Mouse (Mus musculus) limb, embryonic 14.5 days (tissue): Measurements from ENCODE around the gene Cdh4. TPM values are rescaled to one million over a fixed set of nuclear protein-coding genes. Genes with fewer than 3 reads are reported as not detected.

Experiments
- ATAC-seq: fragments of 200-750 bp; cut with Nextera tagmentation; 2 replicates; pipeline ENCODE4 v1.8.0; 2017; ENCODE audit warnings: low read depth, moderate number of reproducible peaks, moderate TSS enrichment; ENCODE audit not compliant: low FRiP score
- DNase-seq: peaks from one replicate; pipeline ENCODE4 v3.0.0-alpha.2; 2015; ENCODE audit warnings: low spot score
- H3K27ac ChIP-seq: fragments of 300-500 bp; sonication (generic); replicated peaks from 2 replicates; pipeline ENCODE4 v1.5.1; 2014; ENCODE audit warnings: low read depth, mild to moderate bottlenecking, low read length, moderate library complexity, mixed read lengths
- H3K27me3 ChIP-seq: fragments of 300-500 bp; sonication (generic); 2 replicates; pipeline ENCODE4 v1.6.1; 2014; ENCODE audit warnings: low read length, mixed read lengths; ENCODE audit not compliant: control insufficient read depth, insufficient read depth
- H3K36me3 ChIP-seq: fragments of 300-500 bp; sonication (generic); 2 replicates; pipeline ENCODE4 v1.6.1; 2014; ENCODE audit warnings: mild to moderate bottlenecking, low read length, moderate library complexity, mixed read lengths; ENCODE audit not compliant: control insufficient read depth, insufficient read depth
- H3K4me1 ChIP-seq: fragments of 300-500 bp; sonication (generic); 2 replicates; pipeline ENCODE4 v1.6.1; 2014; ENCODE audit warnings: antibody characterized with exemption, low read length, mixed read lengths; ENCODE audit not compliant: control insufficient read depth, insufficient read depth
- H3K4me2 ChIP-seq: fragments of 300-500 bp; sonication (generic); replicated peaks from 2 replicates; pipeline ENCODE4 v1.6.1; 2014; ENCODE audit warnings: low read depth, mild to moderate bottlenecking, low read length, moderate library complexity; ENCODE audit not compliant: severe bottlenecking
- H3K4me3 ChIP-seq: fragments of 300-500 bp; sonication (generic); replicated peaks from 2 replicates; pipeline ENCODE4 v1.5.1; 2014; ENCODE audit warnings: low read length
- H3K9ac ChIP-seq: fragments of 300-500 bp; sonication (generic); 2 replicates; pipeline ENCODE4 v1.6.1; 2014; ENCODE audit warnings: mild to moderate bottlenecking, low read depth, low read length, moderate library complexity; ENCODE audit not compliant: severe bottlenecking
- H3K9me3 ChIP-seq: fragments of 300-500 bp; sonication (generic); 2 replicates; pipeline ENCODE4 v1.6.1; 2016; ENCODE audit warnings: low read length; ENCODE audit not compliant: control insufficient read depth
- POLR2A ChIP-seq: fragments of 200-500 bp; IDR thresholded peaks from 2 replicates; pipeline ENCODE4 v1.8.0; 2012; ENCODE audit warnings: inconsistent platforms, mild to moderate bottlenecking, moderate library complexity, borderline replicate concordance; ENCODE audit not compliant: insufficient read depth, insufficient read length; ENCODE audit errors: extremely low read depth
- WGBS: fragments of 180-500 bp; shearing (Covaris S2); extraction: QIAGEN DNeasy Blood & Tissue Kit; methylation state at CpG from one replicate; pipeline ENCODE4 v1.1.7; 2014; 5-methylcytosine and 5-hydroxymethylcytosine counted together
- polyA plus RNA-seq, 2 experiments: library from polyadenylated mRNA; depleted of rRNA in 1 of 2; stranded (reverse) in 1 of 2; unstranded in 1 of 2; fragments of >200 nt; fragmentation: Nextera tagmentation in 1 of 2; extraction: Ambion mirVana in 1 of 2; gene quantifications; 2 replicates each; pipeline versions ENCODE4 v1.2.1 to v1.2.3; 2012 to 2014

Gene Cdh4
- polyA plus RNA-seq, 2 experiments = 7.5 to 9.0 TPM

DNA sequence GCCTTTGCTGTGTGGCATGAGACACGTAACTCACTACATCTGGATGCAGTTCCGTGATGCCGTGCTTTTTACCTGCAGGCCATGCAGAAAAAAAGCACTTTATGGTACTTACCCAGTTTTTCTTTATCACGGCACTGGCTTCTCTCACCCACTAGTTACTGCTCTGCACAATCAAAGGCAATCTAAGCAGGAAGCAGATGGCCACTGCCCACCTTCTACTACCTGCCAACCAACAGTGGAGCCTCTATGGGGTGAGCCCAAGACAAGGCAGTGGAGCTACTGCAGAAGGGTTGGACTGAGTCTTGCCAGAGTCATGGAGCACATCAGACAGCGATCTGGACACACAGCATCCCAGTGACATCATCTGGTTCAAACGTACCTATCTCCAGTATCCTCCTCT lies 481.8 kb downstream of the Cdh4 start:
- Histone ChIP-seq H3K4me2 (no peak overlapping the region), H3K4me3 (no peak overlapping the region), H3K9ac (no peak overlapping the region), H3K27ac (no peak overlapping the region), H3K9me3 (no peaks in the 10 kb centered on the region), H3K4me1 (no peaks in the 10 kb centered on the region), H3K36me3 (peaks cover 72% of the 10 kb centered on the region), H3K27me3 (no peaks in the 10 kb centered on the region)
- no peak for ATAC-seq
- no peak for TF ChIP-seq POLR2A
- WGBS = 83% methylated on average over 6 of the region's 6 CpGs
- no peak for DNase-seq

DNA sequence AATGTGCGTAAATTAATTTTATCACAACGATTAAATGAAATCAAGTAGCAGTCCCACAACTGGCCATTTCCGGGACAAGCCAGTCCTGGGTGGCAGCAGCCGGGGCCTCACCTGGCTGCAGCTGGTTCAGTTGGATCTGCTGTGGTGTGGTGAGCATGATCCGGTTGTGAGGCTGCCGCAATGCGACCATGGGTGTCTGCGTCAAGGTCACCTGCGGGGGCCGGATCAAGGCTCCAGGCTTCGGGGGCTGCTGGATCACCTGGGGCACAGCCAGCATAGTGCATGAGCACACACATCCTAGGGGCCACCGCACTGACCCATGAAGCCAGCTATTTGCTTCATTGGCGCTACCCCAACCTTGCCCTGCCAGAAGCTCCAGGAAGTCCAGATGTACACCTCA lies 486.9 kb downstream of the Cdh4 start:
- Histone ChIP-seq H3K9ac (no peak overlapping the region), H3K9me3 (no peaks in the 10 kb centered on the region), H3K27me3 (no peaks in the 10 kb centered on the region), H3K4me1 (no peaks in the 10 kb centered on the region), H3K36me3 (peaks cover 65% of the 10 kb centered on the region), H3K4me3 (no peak overlapping the region), H3K27ac (no peak overlapping the region), H3K4me2 (no peak overlapping the region)
- no peak for TF ChIP-seq POLR2A
- no peak for DNase-seq
- 90% methylated on average over 13 of the region's 13 CpGs for WGBS
- no peak for ATAC-seq

DNA sequence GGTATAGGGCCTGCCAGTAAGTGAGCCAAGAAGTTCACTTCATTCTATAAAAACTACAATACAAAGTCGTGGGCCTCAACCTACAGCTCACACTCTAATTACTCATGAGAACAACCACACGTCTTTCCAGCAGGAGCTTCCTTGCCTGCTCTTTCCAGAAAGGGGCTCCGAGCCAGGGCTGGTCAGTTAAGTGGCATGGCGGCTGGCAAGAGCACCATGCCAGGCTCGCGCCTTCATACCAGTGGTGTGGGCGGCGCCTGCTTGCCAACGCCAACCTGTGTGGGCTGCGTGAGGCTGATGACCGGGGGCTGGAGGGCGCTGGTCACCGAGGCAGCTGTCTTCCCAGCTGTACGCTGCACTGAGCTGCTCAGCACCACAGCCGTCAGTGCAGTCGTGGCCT lies 489.5 kb downstream of the Cdh4 start:
- ATAC-seq = no peak
- H3K9me3 ChIP-seq = no peaks in the 10 kb centered on the region
- H3K9ac ChIP-seq = no peak overlapping the region
- H3K27ac ChIP-seq = no peak overlapping the region
- WGBS = 91% methylated on average over 16 of the region's 16 CpGs
- H3K4me2 ChIP-seq = no peak overlapping the region
- no peak overlapping the region for H3K4me3 ChIP-seq
- H3K27me3 ChIP-seq = no peaks in the 10 kb centered on the region
- H3K36me3 ChIP-seq = peaks cover 60% of the 10 kb centered on the region
- H3K4me1 ChIP-seq = no peaks in the 10 kb centered on the region
- no peak for TF ChIP-seq POLR2A
- DNase-seq = no peak

DNA sequence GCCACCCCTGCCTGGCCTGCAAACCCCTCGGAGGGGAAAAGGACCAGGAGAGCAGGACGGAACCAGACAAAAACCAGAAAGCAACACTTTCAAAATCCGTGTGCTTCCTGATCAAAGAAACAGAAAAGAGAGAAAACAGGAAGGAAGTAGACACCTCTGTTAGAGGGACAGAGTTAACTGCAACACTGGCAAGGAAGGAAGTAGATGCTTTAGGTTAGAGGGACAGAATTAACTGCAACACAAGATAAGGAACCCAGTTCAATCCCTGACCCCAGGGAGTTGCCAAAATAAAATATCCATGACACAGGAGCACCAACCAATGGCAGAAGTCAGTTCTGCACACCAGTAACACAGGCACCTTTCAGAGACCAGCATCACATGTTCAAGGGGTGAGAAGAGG lies 491.9 kb downstream of the Cdh4 start:
- peaks cover 50% of the 10 kb centered on the region for H3K36me3 ChIP-seq
- H3K9ac ChIP-seq = no peak overlapping the region
- DNase-seq (no peak), ATAC-seq (no peak)
- no peak overlapping the region for H3K4me3 ChIP-seq
- H3K4me2 ChIP-seq = no peak overlapping the region
- no peaks in the 10 kb centered on the region for H3K4me1 ChIP-seq
- no peak overlapping the region for H3K27ac ChIP-seq
- H3K9me3 ChIP-seq = no peaks in the 10 kb centered on the region
- no peak for TF ChIP-seq POLR2A
- 73% methylated on average over 3 of the region's 3 CpGs for WGBS
- H3K27me3 ChIP-seq = no peaks in the 10 kb centered on the region

DNA sequence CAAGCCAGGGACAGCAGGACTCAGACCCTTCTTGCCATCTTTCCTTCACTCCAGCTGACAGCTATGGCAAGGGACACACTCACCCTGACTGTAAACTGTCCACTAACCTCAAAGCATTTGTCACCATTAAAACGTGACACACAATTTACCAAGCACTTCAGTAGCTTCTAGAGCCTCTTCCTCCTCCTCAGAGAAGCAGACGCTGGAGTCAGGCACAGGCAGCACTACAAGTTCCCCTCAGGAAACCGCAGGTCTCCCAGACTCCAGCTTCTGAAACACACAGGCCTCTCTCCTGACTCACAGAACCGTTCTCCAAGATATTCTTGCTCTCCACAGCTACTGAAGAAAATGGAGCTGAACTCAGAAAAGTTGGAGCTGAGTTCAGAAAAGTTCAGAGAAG lies 494.9 kb downstream of the Cdh4 start:
- Histone ChIP-seq H3K4me2 (no peak overlapping the region), H3K4me3 (no peak overlapping the region), H3K36me3 (peaks cover 25% of the 10 kb centered on the region), H3K27ac (no peak overlapping the region), H3K4me1 (no peaks in the 10 kb centered on the region), H3K27me3 (no peaks in the 10 kb centered on the region), H3K9ac (no peak overlapping the region), H3K9me3 (no peaks in the 10 kb centered on the region)
- WGBS = 74% methylated on average over 4 of the region's 4 CpGs
- ATAC-seq = no peak
- DNase-seq = no peak
- TF ChIP-seq POLR2A = no peak

DNA sequence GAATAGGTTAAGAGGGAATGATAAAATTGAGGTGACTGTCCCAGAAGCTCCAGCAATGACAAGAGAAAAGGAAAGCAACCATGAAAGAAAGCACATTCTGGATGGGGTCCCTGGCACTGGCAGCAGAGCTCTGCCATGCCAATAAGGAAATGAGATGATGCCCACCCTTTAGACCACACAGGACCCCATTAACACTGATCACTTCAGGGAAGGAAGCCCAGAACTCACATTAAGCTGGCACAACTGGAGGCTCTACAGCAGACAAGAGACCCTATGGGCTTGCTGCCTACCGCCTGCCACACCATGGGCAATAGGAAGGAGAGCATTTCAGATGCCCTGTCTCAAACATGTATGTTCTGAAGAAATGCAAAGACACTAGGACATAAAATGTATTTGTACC lies 499.5 kb downstream of the Cdh4 start:
- Histone ChIP-seq H3K36me3 (0 out of 2 replicates have a peak, but pooled peaks cover 4% of the 10 kb centered on the region), H3K27ac (no peak overlapping the region), H3K4me1 (0 out of 2 replicates have a peak, but pooled peaks cover 2% of the 10 kb centered on the region), H3K9me3 (no peaks in the 10 kb centered on the region), H3K27me3 (no peaks in the 10 kb centered on the region), H3K4me2 (no peak overlapping the region), H3K4me3 (no peak overlapping the region), H3K9ac (no peak overlapping the region)
- no peak for TF ChIP-seq POLR2A
- 100% methylated on average over 1 of the region's 1 CpGs for WGBS
- DNase-seq (no peak), ATAC-seq (no peak)
